Mouse (Mus musculus): ENCODE results near the gene Nr4a1.
A peak's percentile ranks its signal among the peaks of the same experiment; 100 is the strongest.

The Nr4a1 gene

DNA sequence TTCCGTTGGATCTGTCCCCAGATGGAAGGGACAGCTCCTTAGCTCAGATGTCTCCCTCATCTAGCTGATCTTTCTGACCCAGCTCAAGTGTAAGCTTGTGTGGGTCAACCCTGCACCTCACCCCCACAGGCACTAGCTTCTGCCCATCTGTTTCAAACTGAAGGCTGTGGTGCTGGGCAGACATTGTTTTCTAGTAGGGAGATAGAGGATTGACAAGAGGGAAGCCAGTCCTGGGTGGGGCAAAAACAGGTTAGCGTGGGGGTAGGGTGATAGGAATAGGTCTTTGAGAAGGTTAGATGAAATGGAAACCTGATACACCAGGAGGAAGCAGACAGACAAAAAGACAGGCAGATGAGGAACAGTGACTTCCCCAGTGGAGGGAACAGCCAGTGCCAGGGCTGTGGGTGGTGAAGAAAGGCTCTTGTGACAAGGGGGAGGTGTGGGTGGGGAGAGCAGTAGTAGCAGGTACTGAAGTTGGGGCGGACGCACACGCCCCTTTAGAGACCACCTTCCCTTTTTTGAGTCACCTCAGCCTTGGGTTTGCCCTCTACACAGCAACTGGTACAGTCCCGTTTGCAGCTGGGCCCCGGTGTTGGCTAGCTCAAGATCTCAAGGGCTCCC, 1.9 kb downstream of the Nr4a1 start:
- peak; percentile 46 to 49 for DNase-seq (ENCODE audit: low spot score in 2 of 2)

- DNase-seq (ENCODE audit: low spot score in 2 of 2), result peak; percentile 57 to 65
Observed at GRCm38 (mm10) chr15:101256463-101257206, 2.6 kb downstream of the Nr4a1 start.

DNA sequence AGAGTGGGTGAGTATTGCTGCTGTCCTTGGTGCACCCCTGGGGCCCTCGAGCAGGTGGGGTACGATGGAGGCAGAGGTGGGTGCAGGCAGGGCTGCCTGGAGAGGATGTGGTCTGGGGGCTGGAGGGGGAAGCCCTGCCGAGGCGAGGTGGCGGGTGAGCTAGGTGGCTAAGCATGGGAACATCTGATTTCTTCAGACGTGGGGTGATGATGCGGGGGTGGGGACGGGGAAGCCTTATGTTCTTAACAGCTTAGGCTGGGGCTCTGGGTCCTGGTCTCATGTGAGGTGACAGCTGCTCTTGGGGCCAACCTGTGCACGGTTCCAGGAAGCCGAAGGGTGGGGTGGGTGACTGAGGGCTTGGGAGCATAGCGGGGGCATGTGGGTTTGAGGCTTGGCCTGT, 4.4 kb downstream of the Nr4a1 start:
- peak; percentile 69 to 76 for DNase-seq (ENCODE audit: low spot score in 2 of 2)

- DNase-seq (ENCODE audit: low spot score in 2 of 2), result no peak
Observed at GRCm38 (mm10) chr15:101259922-101260321, 5.9 kb downstream of the Nr4a1 start.

- no peak for DNase-seq (ENCODE audit: low spot score in 2 of 2)
Observed at GRCm38 (mm10) chr15:101260387-101260786, 6.3 kb downstream of the Nr4a1 start.

- no peak for DNase-seq (ENCODE audit: low spot score in 2 of 2)
Observed at GRCm38 (mm10) chr15:101260874-101261622, 7.0 kb downstream of the Nr4a1 start.

DNA sequence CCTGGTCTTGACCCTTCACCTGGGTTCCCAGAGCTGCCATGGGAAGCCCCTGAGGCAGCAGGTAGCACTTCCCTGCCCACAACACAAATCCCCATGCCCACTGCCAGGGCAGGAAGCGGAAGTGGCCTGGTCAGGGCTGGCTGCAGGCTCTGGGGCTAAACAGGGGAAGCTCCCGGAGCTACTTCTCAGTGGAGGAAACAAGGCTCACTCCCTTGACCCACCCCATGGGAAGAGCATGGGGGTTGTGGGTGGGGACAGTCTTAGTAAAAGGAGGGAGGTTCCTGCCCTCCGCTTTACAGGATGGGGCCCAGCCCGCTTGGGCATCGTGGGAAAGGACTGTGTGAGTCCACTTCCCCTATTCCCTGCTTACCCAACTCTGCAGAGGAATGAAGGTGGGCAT, 8.4 kb downstream of the Nr4a1 start:
- DNase-seq (ENCODE audit: low spot score in 2 of 2), result peak; percentile 64 to 71

DNA sequence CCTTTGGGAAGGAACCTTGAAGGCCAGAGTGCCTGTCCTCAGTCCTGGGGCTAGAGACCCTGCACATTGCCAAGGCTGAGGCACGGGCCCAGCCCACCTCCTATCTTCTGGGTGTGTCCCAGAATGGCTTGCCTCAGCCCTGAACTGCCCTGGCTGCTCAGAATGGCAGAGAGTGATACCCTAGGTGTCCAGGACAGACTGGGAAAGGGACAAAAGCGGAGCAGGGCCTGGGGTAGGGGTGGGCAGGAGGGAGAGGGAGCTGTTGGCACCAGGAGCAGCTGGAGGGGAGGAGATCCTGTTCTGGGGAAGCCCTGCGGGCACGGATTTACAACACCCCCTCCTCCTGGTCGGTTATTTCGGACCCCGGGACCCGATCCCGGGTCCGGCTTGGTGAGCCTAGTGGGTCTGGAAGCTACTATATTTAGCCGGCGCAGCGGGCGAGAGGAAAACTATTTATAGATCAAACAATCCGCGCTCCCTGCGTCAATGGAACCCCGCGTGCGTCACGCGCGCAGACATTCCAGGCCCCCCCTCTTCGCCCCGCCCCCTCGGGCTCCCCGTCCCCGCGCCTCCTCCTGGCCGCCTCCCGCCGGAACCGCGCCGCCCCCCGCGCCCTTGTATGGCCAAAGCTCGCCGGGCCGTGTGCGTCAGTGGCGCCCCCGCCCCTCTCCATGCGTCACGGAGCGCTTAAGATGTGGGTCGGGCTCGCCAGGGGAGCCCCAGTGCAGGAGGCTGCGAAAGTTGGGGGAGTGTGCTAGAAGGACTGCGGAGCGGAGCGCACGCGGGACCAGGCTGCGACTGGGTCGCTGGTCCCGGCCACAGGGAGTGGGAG, 12.3 kb downstream of the Nr4a1 start:
- peak; percentile 87 to 88 for DNase-seq (ENCODE audit: low spot score in 2 of 2)

DNA sequence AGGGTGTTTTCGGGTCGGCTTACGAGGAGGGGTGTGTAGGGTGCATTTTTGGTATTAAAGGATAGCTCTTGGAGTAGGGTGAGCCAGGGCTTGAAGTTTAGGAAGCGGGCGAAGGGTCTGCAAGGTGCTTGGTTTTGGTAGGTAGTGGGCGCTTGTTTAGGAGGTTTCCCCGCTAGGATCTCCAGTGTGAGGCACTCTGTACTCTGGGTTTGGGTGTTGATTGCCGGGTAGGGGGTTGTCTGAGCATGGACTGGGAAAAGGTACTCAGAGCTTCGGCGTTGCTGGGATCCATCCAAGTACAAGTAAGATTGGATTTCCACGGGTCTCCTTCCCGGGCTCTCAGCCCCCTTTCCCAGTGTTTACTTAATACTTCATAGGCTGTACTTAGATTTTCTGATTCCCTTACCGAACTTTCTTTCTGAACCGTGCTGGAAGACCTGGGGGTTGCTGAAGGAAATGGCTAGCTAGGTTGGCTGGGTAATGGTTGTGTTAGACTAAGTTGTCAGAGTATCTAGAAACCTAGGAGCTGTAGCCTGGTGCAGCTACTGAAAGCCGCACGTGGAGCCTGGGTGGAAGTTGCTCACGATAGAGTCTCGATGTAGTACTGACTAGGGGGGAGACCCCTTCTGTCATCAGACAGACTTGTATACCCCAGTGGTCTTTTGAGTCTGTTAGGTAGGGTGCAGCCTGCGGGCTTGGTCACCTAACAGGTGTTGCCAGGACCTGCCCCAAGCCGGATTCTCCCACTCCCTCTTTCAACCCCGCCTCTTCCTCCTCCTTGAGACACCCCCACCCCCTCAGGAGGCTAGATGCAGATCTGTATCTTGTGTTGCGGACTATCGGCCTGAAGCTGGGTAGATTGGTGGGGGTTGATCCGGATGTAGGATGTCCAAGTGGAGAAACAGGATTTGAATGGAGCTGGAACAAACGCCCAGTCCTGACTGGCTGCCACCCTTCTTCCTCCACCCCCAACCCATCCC, 13.3 kb downstream of the Nr4a1 start:
- DNase-seq (ENCODE audit: low spot score in 2 of 2), result peak in 1 of 2 experiments; percentile 24

GRCm38 (mm10) chr15:101270101-101270820, 16.2 kb downstream of the Nr4a1 start:
- no peak for DNase-seq (ENCODE audit: low spot score in 2 of 2)

GRCm38 (mm10) chr15:101271107-101271506, 17.0 kb downstream of the Nr4a1 start:
- no peak for DNase-seq (ENCODE audit: low spot score in 2 of 2)

- DNase-seq (ENCODE audit: low spot score in 2 of 2), result no peak
Observed at GRCm38 (mm10) chr15:101271513-101271912, 17.4 kb downstream of the Nr4a1 start.

DNA sequence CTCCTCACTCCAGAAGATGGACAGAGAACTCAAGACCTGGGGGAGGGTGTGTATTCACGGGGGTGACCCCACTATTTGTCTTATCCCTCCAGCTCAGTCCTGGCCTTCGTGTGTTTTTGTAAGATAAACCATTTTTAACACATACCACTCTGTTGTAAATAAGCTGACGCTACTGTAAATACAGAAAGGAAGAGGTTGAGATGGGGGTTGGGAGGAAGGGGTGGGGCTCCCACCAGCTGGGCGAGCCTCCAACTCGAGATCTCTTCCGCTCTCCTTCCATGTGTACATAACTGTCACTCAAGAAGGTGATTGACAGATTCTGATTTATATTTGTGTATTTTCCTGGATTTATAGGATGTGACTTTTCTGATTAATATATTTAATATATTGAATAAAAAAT, 20.3 kb downstream of the Nr4a1 start:
- DNase-seq (ENCODE audit: low spot score in 2 of 2), result no peak

DNA sequence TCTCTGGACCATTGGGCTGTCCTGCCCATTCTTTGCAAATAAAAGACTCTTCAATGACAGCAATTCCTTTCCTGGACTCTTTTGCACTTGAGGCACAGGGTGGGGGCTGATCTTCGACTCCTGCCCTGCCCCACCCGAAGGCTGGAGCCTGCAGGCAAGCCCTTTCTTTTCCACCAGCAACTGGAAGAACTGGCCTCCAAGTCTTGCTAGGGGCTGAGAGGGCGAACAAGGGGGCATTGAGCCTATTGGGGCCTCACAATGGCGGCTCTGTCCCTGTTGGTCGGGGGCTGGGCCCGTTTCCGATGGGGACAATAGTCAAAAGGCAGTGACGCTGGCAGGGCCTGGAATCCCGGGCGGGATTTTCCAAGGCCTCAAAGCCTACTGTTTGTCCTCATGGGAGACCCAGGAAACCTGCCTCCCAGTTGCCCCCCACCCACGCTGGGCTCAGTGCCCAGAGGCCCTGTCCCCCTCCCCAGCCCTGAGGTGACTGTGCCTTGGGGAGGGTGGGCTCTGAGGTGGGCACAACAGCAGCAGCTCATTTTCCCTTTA, 23.4 kb downstream of the Nr4a1 start:
- no peak for DNase-seq (ENCODE audit: low spot score in 2 of 2)

- no peak for DNase-seq (ENCODE audit: low spot score in 2 of 2)
Observed at GRCm38 (mm10) chr15:101278589-101278988, 24.5 kb downstream of the Nr4a1 start.

GRCm38 (mm10) chr15:101279430-101279999, 25.4 kb downstream of the Nr4a1 start:
- no peak for DNase-seq (ENCODE audit: low spot score in 2 of 2)

DNA sequence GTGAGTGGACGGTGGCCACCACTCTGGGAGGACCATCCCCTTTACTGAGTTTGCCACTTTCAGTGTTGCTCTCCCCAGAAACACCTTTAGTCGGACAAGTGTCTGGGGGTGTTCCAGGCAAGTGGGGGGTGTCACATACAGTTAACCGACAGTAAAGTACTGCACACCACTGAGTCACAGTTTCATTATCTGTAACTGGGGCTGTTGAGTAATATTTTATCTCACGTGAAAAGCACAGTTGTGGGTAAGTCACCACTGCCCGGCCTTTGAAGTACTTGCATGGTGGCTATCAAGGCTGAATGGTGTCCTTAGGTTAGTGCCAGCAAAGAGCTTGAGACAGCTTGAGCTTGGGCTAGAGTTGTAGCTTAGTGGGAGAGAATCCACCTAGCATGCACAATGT, 28.4 kb downstream of the Nr4a1 start:
- DNase-seq (ENCODE audit: low spot score in 2 of 2), result no peak

GRCm38 (mm10) chr15:101283183-101283910, 29.3 kb downstream of the Nr4a1 start:
- peak; percentile 57 to 70 for DNase-seq (ENCODE audit: low spot score in 2 of 2)

All from spleen, postnatal 36 days (tissue).